Mouse (Mus musculus): ENCODE measurements around the gene Zbed4.
"Not testable (repeated sequence)": the region's sequence is repeated elsewhere in the genome, so short reads cannot be mapped to it uniquely, and the experiment has no call there.

Zbed4 gene

GRCm38 (mm10) chr15:88751564-88752402 lies at the start of gene Zbed4:
TSS of gene Zbed4 (plus strand) at chr15:88751660.
- in situ Hi-C loops (cut with MboI; ENCODE audit: unreplicated experiment in 2 of 2), result no loop called here

- in situ Hi-C loops (cut with MboI; ENCODE audit: unreplicated experiment in 2 of 2), result no loop called here
Measured at GRCm38 (mm10) chr15:88702501-88702900, 49.0 kb upstream of the Zbed4 start.

GRCm38 (mm10) chr15:88704284-88704683 lies 47.2 kb upstream of the Zbed4 start:
- in situ Hi-C loops (cut with MboI; ENCODE audit: unreplicated experiment in 2 of 2), result no loop called here

- in situ Hi-C loops (cut with MboI; ENCODE audit: unreplicated experiment in 2 of 2), result no loop called here
Measured at GRCm38 (mm10) chr15:88706320-88706719, 45.1 kb upstream of the Zbed4 start.

DNA sequence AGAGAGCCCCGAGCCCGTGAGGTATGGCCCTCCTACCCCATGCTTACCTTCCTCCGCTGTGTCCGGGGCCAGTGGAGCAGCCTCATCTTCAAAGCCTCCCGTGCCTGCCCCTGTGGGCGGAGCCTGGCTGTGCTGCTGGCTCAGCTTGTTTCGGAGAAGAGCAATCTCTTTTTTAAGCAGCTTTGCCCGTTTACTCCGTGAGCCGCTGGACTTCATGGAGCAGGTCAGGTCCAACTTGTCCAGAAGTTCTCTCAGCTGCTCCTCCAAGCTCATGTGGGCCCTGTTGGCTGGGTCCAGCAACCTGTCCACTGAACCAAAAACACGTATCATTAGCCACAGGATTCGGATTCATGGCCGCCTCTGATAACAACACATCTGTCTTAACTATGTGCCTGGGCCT lies 44.5 kb upstream of the Zbed4 start:
- in situ Hi-C loops (cut with MboI; ENCODE audit: unreplicated experiment in 2 of 2), result not testable (repeated sequence)

DNA sequence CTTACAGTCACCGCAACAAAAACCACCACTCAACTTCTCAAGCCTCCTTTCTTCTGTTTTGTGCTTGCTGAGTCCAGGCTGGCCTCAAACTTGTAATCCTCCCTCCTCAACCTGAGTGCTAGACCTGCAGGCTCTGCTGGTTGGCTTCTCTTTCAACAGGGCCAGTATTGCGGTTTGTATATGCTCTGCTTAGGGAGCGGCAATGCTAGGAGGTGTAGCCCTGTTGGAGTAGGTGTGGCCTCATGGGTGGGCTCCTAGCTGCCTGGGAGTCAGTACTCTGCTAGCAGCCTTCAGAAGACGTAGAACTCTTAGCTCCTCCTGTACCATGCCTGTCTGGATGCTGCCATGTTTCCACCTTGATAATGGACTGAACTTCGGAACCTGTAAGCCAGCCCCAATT lies 43.3 kb upstream of the Zbed4 start:
- in situ Hi-C loops (cut with MboI; ENCODE audit: unreplicated experiment in 2 of 2), result no loop called here

GRCm38 (mm10) chr15:88708657-88709511 lies 42.6 kb upstream of the Zbed4 start:
- in situ Hi-C loops (cut with MboI; ENCODE audit: unreplicated experiment in 2 of 2), result no loop called here

- in situ Hi-C loops (cut with MboI; ENCODE audit: unreplicated experiment in 2 of 2), result no loop called here
Measured at GRCm38 (mm10) chr15:88709878-88710277, 41.6 kb upstream of the Zbed4 start.

DNA sequence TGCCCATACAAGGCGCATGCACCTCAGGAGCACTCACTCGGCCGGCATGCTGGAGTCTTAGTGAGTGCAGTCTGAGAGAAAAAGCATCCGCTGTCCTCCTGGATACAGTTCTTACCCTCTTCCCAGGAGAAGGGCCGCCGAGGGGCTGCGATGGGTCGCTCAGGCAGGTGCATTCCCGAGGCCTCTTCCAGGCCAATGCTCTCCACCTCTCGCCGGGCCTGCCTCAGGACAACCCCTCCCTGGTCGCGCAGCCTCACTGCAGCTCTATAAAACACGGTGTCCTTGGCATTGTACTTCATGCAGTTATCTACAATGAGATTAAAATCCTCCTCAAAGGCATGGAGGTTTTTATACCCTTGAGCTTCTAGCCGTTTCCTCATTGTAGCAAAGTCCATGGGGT lies 39.0 kb upstream of the Zbed4 start:
- in situ Hi-C loops (cut with MboI; ENCODE audit: unreplicated experiment in 2 of 2), result no loop called here

DNA sequence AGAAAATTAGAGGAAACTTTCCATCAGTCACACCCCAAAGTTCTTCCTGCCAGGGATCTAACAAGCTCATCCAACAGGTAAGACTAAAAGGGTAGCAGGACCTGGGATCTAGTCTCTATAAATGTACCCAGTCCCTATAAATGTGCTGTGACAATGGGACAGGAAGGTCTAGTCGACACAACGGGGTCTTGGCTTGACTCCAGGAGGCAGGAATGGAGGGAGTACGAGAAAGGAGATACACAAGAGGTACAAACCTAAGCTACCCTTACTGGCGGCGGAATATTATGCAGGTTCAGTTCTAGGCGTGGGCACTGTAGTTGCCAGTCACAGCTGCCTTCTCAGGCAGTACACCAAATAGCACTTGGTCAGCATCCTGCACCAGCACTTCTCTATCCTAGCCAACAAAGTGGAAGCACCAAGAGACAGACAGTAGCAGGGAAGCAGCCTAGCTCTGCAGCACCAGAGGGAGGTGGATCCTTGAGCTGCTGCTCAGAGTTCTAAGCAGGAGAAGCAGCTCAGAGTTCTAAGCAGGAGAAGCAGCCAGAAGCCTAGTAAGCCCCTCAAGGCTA lies 37.4 kb upstream of the Zbed4 start:
- in situ Hi-C loops (cut with MboI; ENCODE audit: unreplicated experiment in 2 of 2), result no loop called here

GRCm38 (mm10) chr15:88716350-88716749 lies 35.1 kb upstream of the Zbed4 start:
- in situ Hi-C loops (cut with MboI; ENCODE audit: unreplicated experiment in 2 of 2), result no loop called here

DNA sequence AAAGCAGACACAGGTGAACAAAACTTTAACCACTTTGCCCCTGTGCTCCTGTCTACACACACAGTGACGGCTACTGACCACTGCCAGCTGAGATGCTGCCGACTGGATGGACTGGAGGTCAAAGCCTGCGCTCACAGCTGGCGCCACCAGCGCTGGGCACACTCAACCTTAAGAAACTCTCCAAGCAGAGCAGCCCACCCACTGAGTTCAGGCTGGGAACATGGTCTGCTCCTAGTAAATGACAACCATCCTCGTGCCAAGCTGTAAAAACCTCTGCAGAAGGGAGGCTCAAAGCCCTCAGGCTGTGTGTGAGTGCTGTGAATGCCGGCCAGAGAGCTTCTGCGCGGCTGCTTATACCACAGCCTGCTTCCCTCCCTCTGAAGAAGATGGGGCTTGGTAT lies 34.2 kb upstream of the Zbed4 start:
- in situ Hi-C loops (cut with MboI; ENCODE audit: unreplicated experiment in 2 of 2), result no loop called here

- in situ Hi-C loops (cut with MboI; ENCODE audit: unreplicated experiment in 2 of 2), result no loop called here
Measured at GRCm38 (mm10) chr15:88723205-88723604, 28.3 kb upstream of the Zbed4 start.

GRCm38 (mm10) chr15:88724311-88724710 lies 27.1 kb upstream of the Zbed4 start:
- in situ Hi-C loops (cut with MboI; ENCODE audit: unreplicated experiment in 2 of 2), result no loop called here

DNA sequence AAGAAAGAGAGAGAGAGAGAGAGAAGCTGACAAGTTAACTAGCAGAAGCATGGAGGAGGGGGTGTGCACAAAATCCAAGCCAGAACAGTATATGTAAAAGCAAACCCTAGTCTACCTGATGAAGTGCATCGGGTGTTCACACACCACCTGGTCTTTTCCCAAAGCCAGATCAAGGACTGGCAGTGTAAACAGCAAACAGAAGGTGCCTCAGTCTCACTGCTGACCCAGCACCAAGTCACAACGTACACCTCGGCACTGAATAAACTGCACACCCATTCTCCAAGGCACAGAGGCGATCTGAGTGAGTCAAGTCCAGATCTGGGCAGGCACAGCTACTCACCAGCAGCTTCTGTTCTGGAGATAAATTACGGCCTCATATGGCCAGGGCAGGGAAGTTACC lies 26.4 kb upstream of the Zbed4 start:
- in situ Hi-C loops (cut with MboI; ENCODE audit: unreplicated experiment in 2 of 2), result no loop called here

DNA sequence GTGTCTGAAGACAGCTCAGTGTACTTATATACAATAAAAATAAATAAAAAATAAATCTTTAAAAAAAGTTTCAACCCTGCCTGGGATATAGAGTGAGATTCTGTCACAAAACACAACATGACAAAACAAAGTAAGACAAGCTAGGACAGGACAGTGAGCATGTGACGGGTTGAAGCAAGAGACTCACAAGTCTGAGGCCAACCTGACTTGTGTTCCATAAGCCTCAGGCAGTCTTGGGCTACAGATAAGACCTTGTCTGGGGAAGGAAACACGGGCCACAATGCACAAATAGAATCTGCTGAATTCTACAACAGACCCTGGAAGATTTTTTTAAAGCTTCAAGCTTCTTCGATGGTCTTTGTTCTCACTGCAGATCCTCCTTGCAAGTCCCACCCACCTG lies 24.3 kb upstream of the Zbed4 start:
- in situ Hi-C loops (cut with MboI; ENCODE audit: unreplicated experiment in 2 of 2), result no loop called here

GRCm38 (mm10) chr15:88730717-88731116 lies 20.7 kb upstream of the Zbed4 start:
- in situ Hi-C loops (cut with MboI; ENCODE audit: unreplicated experiment in 2 of 2), result no loop called here

DNA sequence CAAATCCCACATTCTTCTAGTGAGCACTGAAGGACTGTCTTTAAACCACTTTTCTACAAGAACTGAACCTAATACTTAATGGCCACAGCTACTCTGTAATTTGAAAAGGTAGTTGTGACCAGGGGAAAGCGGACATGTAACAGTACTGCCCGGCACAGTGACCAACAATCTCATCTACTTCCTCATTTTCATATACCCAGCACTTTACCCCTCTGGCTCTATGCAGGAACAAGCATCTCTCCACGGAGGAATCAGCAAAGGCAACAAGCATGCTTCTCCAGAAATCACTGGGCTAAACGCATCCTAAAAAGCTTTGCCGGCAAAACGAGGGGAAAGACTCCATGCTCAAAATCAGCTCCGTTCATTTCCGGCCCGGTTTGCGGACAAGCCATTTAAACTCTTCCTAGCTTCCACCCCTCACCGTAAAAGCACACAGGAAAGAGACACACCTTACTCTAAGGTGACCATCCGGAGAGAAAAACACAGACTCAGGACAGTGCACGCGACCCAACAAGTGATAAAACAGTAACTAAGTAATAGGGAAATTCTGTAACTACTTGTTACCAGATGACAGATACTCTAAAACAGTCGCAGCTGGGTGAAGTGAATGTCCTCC lies 18.9 kb upstream of the Zbed4 start:
- in situ Hi-C loops (cut with MboI; ENCODE audit: unreplicated experiment in 2 of 2), result no loop called here

DNA sequence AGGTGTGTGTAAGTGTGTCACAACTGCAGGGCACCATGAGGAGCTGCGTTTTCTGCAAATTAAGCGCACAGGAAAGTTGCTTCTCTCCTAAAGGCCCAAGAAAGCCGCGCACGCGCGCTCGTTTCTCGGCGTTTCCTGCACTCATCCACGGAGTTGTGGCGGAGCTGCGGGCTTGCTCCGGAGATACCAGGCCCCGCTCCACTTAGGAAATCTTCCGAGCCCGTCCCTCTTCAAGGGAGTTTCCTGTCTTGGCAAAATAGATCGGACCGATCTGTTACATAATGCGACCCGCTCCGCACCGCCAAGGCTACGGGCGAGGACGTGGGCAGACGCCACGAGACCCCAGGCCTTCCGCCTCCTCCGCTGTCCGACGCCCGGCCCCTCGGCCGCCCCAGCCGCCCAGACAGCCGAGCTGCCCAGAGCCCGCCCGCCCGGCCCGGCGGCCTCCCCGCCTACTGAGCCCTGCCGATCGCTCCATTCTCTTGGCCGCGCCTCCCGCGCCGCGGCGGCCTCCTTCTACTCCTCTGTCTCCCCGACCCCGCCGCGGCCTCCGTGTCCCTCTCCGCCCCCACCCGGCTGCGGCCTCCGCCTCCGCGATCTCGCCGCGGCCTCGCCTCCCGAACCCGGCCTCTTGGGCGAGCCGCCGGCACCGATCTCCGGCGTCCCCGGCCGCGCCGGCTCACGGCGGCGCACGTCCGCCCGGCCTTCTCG lies 18.3 kb upstream of the Zbed4 start:
- in situ Hi-C loops (cut with MboI; ENCODE audit: unreplicated experiment in 2 of 2), result no loop called here

- in situ Hi-C loops (cut with MboI; ENCODE audit: unreplicated experiment in 2 of 2), result no loop called here
Measured at GRCm38 (mm10) chr15:88733834-88734571, 17.5 kb upstream of the Zbed4 start, which contains the start of gene Brd1. TSS of gene Brd1 (minus strand) at chr15:88734233.

Data from v-Abl transformed pro-B cells (cell line).